Mouse (Mus musculus) neural tube, embryonic 15.5 days (tissue): ENCODE data around the gene Arl8b. TPM values are rescaled to one million over a fixed set of nuclear protein-coding genes. Genes with fewer than 3 reads are reported as not detected.

Source experiments
- ATAC-seq: fragments of 200-750 bp; cut with Nextera tagmentation; 2 replicates; pipeline ENCODE4 v1.8.0; 2017; ENCODE audit warnings: mild to moderate bottlenecking, moderate TSS enrichment, moderate library complexity; ENCODE audit not compliant: low FRiP score
- H3K27ac ChIP-seq: fragments of 300-500 bp; sonication (generic); replicated peaks from 2 replicates; pipeline ENCODE4 v1.5.1; 2015; ENCODE audit warnings: mild to moderate bottlenecking, inconsistent platforms
- H3K27me3 ChIP-seq: fragments of 300-500 bp; sonication (generic); replicated peaks from 2 replicates; pipeline ENCODE4 v1.6.1; 2015; ENCODE audit warnings: inconsistent platforms
- H3K36me3 ChIP-seq: fragments of 300-500 bp; sonication (generic); 2 replicates; pipeline ENCODE4 v1.6.1; 2015; ENCODE audit warnings: inconsistent platforms
- H3K4me1 ChIP-seq: fragments of 300-500 bp; sonication (generic); 2 replicates; pipeline ENCODE4 v1.6.1; 2015; ENCODE audit warnings: inconsistent platforms
- H3K4me2 ChIP-seq: fragments of 300-500 bp; sonication (generic); 2 replicates; pipeline ENCODE4 v1.6.1; 2015; ENCODE audit warnings: inconsistent platforms, mild to moderate bottlenecking, moderate library complexity
- H3K4me3 ChIP-seq: fragments of 300-500 bp; sonication (generic); replicated peaks from 2 replicates; pipeline ENCODE4 v1.5.1; 2015; ENCODE audit warnings: mild to moderate bottlenecking, inconsistent platforms
- H3K9ac ChIP-seq: fragments of 300-500 bp; sonication (generic); replicated peaks from 2 replicates; pipeline ENCODE4 v1.6.1; 2015; ENCODE audit warnings: mild to moderate bottlenecking, inconsistent platforms
- H3K9me3 ChIP-seq: fragments of 300-500 bp; sonication (generic); replicated peaks from 2 replicates; pipeline ENCODE4 v1.6.1; 2016; ENCODE audit warnings: inconsistent platforms
- WGBS: fragments of 180-500 bp; shearing (Covaris S2); methylation state at CpG from one replicate; pipeline ENCODE4 v1.1.7; 2015; ENCODE audit warnings: mixed read lengths; 5-methylcytosine and 5-hydroxymethylcytosine counted together
- polyA plus RNA-seq: library from polyadenylated mRNA; unstranded; fragments of >200 nt; fragmentation: Nextera tagmentation; extraction: Ambion mirVana; gene quantifications from 2 replicates; pipeline ENCODE4 v1.2.1, GENCODE M21; 2015

Gene Arl8b
- polyA plus RNA-seq, 1 experiment from 2014 or later: 117 TPM

- H3K36me3 ChIP-seq: no peaks in the 10 kb centered on the region
- 91% methylated on average over 2 of the region's 2 CpGs for WGBS
These were observed 87.5 kb downstream of the Arl8b start for GRCm38 (mm10) chr6:108870421-108870820.

GRCm38 (mm10) chr6:108871251-108871650 lies 88.4 kb downstream of the Arl8b start:
- H3K4me1 ChIP-seq: peaks cover 7% of the 10 kb centered on the region
- no peak overlapping the region for H3K9ac ChIP-seq
- H3K27me3 ChIP-seq: no peaks in the 10 kb centered on the region
- no peak for ATAC-seq
- no peak overlapping the region for H3K4me3 ChIP-seq
- 88% methylated on average over 4 of the region's 4 CpGs for WGBS
- no peak overlapping the region for H3K4me2 ChIP-seq
- H3K27ac ChIP-seq: no peak overlapping the region
- H3K9me3 ChIP-seq: no peaks in the 10 kb centered on the region
- no peaks in the 10 kb centered on the region for H3K36me3 ChIP-seq

More at GRCm38 (mm10) chr6:108870421-108870820, 87.5 kb downstream of the Arl8b start:
- Histone ChIP-seq H3K27me3 (no peaks in the 10 kb centered on the region), H3K9me3 (no peaks in the 10 kb centered on the region), H3K27ac (no peak overlapping the region), H3K4me1 (peaks cover 3% of the 10 kb centered on the region; the same call in 1 of the 2 replicates), H3K9ac (no peak overlapping the region), H3K4me3 (no peak overlapping the region), H3K4me2 (no peak overlapping the region)
- ATAC-seq: no peak

Other genes with a start within 250 kb of the Arl8b start
- 5.3 and 8.5 TPM in 2 replicates for gene Bhlhe40, start 122.5 kb upstream of the Arl8b start, polyA plus RNA-seq
- 5.3 and 11.6 TPM in 2 replicates for gene Edem1, start 45.5 kb downstream of the Arl8b start, polyA plus RNA-seq